Mouse (Mus musculus) stomach, postnatal 0 days (tissue): Measurements from ENCODE around the gene Lsamp.

Experiments used
- CTCF ChIP-seq: IDR thresholded peaks from 2 replicates; pipeline ENCODE4 v1.5.1; 2016; ENCODE audit warnings: antibody characterized with exemption, low read depth, mild to moderate bottlenecking, moderate library complexity
- EP300 ChIP-seq: optimal IDR thresholded peaks from 2 replicates; pipeline ENCODE3; 2016; ENCODE audit warnings: antibody characterized with exemption

DNA sequence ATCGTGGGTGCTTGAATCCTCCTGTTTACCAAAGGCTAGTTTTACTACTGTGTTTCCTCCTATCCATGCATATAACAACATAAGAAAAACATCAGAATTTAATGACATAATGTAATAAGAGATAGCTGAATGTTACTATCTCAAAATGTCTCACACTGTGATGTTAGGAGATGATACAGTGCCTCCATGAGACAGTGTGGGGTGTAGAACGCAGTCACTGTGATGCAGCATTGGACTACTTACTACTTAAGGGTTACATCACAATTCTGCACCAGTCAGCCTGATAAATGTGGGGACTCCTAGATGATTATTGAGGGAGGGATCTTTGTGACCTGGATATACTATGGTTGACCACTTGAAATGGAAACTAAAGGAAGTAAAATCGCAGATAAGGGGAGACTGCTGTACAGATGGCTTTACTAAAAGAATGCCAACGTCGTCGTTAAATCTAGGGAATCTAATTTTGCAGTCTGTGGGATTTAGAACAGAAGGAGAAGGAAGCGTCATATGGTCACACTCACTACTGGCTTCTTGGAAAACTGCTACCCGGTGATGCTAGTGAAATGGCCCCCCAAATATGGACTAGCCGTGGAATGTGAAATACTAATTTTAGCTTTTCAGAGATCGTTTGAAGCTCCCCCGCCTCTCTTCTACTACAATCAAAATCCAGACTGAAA lies 1762.2 kb downstream of the Lsamp start:
- TF ChIP-seq EP300 = no peak
- no peak for TF ChIP-seq CTCF
